Mouse (Mus musculus): ENCODE measurements at regions not wholly inside any gene's neighbourhood (a gene's known extent, or its start where the extent isn't known, plus 50 kb on each side); places are given as distances from the start of the nearest gene placed in this dataset.

DNA sequence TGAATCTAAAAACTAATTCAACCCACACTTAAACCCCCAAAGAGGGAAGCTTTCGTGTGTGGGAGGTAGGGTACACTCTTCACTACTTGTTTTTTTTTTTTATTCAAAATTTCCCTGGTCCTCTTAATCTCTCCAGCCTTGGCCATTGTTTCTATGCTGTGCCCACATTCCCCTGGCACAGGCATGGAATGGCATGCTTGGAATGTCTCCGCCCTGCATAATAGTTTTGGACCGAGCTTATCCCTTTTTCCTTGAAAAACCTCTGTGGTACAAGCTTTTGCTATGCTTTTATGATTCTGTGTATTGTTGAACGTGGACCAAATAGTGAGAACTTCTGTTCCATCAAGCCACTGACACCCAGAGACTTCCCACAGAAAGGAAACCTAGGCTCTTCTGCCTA, 126.8 kb upstream of the Bmp4 start:
- no peak for DNase-seq (ENCODE audit: low spot score)

DNA sequence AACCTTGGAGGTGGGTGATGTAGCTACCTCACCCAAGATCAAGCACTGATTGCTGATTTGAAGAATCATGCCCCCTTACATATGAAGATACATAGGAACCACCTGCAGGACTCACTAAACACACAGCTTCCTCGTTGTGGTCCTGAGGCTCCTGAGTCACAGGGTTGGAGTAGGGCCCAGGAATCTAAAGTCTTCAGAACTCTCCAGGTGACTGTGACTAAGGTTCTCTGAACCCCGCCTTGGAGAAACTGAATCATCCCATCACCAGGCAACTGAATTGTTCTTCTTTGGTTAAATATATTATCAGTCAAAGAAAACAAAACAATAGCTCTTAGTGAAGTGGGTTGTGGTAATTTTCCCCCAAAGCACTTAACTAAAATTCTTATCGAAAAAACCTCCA, 125.8 kb upstream of the Bmp4 start:
- no peak for DNase-seq (ENCODE audit: low spot score)

DNA sequence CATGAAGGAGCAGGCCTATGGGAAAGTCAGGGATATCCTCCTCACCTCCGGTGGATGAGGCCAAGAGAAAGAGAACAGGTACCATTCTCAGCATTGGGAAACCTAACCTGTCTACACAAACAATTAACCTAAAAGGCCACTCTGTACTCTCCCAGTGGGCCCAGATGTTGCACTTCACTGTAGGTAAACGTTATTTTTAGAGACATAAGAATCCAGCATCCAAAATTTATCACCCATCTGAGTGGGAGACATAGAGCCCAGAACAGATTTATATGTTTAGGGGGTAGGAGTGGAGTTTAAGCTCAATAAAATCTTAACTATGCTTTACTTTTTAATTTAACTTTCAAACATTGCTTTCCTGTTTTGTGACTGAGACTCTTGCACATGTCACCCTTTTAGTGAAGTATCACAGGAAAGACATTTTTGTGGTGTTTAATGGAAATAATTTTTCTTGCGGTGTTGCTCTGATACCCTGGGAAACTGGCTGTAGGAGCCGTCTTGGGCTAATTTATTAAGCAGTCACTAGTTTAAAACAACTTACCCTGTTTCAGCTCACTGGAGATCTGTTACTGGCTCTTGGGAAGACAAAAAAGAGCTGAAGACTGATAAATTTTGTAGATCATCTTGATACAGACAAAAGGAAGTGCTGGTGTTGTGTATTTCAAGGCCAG, 123.9 kb upstream of the Bmp4 start:
- no peak for DNase-seq (ENCODE audit: low spot score)

DNA sequence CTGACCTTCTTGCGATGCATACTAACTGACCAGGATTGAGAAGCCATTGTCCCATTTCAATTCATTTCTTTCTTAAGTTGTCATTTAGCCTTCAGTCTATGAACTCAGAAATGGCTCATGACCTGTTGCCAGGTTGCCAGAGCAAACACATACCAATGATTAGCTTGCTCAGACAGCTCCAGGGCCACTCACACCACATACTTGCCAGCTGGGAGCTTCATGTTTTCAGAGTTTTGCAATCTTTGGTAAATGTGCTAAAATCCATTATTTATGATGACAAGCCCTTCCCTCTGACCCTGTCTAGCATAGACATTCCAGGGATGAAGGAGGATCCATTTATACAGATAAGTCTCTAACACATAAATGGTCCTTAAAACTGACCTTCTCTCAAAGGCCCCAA, 121.6 kb upstream of the Bmp4 start:
- no peak for DNase-seq (ENCODE audit: low spot score)

DNA sequence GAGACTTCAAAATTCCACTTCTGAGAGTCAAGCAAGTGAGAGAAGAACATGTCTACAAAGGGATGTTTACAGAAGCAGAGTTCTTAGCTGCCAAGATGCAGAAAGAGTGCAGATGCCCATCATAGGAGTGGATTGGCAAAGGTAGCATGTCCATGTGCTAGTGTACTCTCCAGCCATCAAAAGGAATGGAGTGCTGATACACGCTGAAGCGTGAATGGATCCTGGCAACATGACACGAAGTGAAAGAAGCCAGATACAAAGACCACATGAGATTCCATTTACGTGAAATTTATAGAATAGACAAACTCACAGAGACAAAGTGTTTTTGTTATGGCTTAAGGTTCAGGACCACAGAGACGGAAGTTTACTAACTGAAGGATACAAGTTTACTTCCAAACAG, 118.4 kb upstream of the Bmp4 start:
- DNase-seq (ENCODE audit: low spot score) = no peak

DNA sequence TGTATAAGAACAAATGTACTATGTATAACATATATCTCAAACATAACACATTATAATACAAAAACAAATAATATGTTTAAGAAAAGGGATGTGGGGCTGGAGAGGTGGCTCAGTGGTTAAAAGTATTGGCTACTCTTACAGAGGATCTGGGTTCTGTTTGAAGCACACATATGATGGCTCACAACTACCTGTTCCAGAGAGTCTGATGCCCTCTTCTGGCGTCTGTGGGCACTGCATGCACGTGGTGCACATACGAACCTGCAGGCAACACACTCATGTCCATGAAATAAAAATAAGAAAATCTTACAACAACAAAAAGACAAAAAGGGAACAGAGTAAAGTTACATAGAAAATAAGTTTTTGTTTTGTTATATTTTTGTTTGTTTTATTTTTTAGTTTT, 114.8 kb upstream of the Bmp4 start:
- DNase-seq (ENCODE audit: low spot score) = no peak

DNA sequence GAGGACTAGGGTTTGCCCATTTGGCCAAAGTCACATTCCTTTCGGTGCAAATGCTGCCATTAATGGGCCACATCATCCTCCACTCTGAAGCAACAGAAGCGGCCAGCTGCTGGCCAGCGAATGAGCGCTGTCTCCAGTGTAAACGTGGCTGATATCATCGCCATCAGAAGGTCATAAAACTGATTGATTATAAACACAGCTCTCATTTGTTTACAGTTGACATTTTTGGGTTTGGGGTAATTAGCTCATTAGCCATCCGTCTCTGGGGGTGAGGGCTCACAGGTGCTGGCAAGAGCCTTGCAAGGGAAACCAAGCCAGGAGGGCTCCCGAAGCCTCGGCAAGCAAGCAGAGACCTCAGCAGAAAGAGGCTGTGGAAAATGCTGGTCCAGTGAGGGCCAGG, 101.1 kb upstream of the Bmp4 start:
- DNase-seq (ENCODE audit: low spot score) = no peak

DNA sequence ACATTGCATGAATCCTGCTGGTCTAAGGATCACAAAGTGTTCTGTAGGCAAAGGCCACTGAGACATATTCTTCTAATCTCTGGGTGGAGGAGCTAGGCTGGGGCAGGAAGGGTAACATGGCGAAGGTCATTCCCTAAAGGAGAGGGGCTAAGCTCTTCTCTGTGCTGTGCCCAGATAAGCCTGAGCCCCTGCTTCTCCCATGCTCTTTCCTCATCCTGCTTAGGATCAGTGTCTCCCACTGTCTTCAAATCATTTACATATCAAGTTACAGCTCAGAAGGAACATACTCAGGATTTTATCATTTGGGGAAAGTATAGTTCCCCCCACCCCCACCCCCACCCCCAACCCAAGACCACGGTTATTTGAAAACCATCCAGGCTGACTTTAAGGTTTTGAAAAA, 100.7 kb upstream of the Bmp4 start:
- DNase-seq (ENCODE audit: low spot score) = no peak

DNA sequence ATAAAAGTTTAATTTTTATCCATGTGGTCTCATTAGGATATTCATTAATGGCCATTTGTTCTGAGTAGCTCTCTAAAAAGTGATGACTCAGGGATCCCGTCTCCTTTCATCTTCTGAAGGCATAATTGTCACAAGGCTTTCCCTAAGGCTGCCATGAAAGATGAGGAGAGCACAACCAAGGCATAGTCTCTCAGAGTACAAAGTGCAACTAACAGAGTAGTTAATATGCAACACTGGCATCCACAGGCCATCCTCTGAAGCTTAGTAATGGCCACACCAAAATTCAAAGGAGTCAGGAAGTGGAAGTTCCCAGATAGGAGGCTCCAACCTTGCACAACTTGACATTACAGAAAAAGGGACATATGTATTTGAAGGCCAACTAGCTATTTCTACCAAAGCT, 97.1 kb upstream of the Bmp4 start:
- no peak for DNase-seq (ENCODE audit: low spot score)

DNA sequence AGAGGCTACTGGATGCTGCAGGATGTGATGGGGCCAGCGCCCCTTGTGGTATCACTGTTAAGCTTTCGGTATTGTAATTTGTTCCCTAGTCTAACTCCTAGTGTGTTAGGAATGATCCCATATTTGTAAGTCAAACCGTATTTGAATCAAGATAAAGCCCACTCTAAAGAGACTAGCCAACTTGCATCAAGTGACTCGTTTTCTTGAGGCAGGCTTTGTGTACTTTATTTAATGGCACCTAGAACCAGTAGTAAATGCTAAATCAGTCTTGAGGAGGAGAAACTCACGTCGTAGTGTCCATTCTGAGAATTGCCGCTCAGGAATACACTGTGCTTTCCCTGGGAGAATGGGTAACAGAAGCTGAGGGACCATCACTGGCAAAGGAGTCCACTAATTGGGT, 89.9 kb upstream of the Bmp4 start:
- no peak for DNase-seq (ENCODE audit: low spot score)

DNA sequence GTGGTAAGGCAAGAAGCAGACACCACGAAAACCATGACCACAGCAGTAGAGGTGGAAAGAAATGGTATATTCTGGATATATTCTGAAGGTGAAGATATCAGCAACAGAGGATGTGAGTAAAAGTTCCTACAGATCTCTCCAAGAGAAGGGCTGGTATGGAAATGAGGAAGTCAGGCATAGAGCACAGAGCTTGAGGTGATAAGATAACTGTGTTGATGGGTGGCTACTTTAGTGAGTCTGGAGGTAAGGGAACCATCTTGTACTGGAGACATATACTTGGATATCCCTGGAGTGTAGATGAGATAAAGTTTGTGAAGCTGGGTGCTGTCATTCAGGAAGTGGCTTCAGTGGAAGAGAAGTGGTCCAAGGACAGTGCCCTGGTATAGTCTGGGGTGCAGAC, 85.5 kb upstream of the Bmp4 start:
- DNase-seq (ENCODE audit: low spot score) = no peak

DNA sequence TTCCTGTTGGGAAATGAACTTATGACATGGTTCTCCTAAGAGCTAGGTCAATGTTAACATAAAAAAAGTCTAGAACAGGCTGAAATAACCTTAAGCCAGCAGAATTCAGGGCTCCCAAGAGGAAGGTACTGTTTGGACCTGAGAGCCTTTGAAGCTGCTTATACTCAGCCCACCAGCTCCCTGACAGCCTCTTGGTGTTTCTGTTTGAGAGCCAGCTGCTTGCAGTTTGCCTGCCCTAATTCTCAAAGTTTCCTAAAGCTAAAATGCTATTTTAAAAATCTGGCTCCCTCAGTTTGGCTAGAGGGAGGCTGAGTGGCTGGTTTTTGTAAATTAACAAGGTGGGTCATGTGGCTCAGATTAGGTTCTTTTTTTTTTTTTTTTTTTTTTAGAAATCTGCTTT, 72.5 kb upstream of the Bmp4 start:
- no peak for DNase-seq (ENCODE audit: low spot score)

DNA sequence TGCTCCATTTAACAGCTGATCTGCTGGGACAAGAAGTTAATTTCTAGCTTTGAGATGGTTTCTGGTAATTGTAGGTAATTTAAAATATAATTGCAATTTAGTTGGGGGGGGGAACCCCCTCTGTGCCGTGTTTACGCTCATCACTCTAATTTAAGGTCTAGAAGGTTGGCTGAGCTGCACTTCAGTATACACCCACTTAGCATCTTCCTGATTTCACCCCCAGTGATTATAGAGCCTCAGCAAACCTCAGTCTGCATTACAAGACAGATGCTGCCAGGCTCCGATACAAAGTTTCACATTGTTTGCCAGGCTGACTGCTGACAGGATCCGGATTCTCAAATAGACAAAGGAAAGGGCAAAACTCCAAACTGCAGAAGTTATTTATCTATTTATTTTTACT, 71.5 kb upstream of the Bmp4 start:
- no peak for DNase-seq (ENCODE audit: low spot score)

DNA sequence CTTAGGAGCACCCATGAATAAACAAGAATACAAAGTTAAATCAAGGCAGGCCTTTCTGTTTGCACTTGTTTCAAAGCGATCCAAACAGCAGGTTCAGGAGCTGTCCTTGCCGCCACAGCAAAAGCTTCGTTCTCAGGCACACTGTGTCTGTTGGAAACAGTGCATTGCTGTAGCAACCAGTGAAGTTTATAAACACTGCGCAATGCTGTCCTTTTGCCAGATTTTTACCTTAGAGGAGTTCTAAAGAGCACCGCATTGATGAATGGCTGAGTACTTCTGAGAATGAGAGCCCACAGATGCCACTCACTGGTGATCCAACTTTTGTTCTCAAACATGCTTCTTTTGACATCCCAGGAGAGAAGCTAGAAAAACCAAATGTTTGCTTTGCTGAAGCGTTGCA, 64.0 kb upstream of the Bmp4 start:
- DNase-seq (ENCODE audit: low spot score) = no peak

DNA sequence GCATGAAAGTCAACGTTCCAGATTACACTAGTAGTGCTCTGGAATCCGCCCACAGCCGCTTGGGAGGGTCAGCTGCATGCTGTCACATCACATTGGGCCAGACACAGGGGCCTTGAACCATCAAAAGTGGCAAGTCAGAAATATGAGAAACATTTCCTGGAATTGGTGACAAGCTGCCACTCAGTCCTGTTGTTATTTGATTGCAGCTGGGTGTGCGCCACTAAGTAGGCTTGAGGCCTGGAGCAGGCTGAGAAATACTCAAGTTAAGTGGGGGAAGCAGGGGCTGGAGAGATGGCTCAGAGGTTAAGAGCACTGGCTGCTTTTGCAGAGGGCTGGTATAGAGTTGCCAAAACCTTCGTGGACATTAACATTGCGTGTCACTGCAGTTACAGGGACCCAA, 51.2 kb upstream of the Bmp4 start:
- no peak for DNase-seq (ENCODE audit: low spot score)
